Mouse (Mus musculus): ENCODE measurements around the gene Mcf2. TPM values are rescaled to one million over a fixed set of nuclear protein-coding genes. Genes with fewer than 3 reads are reported as not detected.

Gene Mcf2
- total and polyA plus RNA-seq, 3 experiments: not detected

DNA sequence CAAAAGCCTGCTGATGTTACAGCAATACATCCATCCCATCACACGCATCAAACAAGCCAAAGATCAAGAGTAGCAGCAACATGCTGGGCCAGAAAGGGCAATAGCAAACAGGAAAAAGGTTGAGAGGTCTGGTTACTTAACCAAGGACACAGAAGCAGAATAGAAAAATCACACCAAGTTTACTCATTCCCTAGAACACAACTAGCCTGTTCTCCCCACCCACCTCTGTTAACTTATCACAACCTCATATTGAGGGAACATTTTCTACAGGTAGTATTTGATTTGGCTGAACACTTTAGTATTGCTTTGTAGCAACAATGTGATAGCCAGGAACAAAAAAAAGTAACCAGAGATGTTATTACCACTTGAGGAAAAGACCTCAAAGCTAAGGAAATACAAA, 164.3 kb downstream of the Mcf2 start:
- H3K4me2 ChIP-seq (ENCODE audit: insufficient read depth, low read depth, poor library complexity, severe bottlenecking): no peak overlapping the region
- no peaks in the 10 kb centered on the region for H3K79me2 ChIP-seq (replicated peaks; ENCODE audit: control insufficient read depth, extremely low read depth, insufficient read depth, poor library complexity, severe bottlenecking)
- no peaks in the 10 kb centered on the region for H3K9me3 ChIP-seq (replicated peaks; ENCODE audit: low read length)
- in situ Hi-C loops (cut with MboI; ENCODE audit: low pct_ligation_motif_present, low pct_unique_long_range_greater_than_20kb, low sequenced_read_pairs) (loop anchor here (10.0 kb wide), 1 partner anchor 390 kb away; no protein-coding TSS in a partner anchor), dilution Hi-C loops (cut with MboI; ENCODE audit: extremely low pct_ligation_motif_present, extremely low pct_unique_long_range_greater_than_20kb, low sequenced_read_pairs) (no loop called here)
- H3K4me3 ChIP-seq (replicated peaks in 1 of 3; ENCODE audit: low read depth in 2 of 3, low read length in 2 of 3, poor library complexity in 1 of 3): no peak overlapping the region
- H3K27me3 ChIP-seq (replicated peaks): no peaks in the 10 kb centered on the region
- peaks cover 0 to 19% of the 10 kb centered on the region in 2 experiments; a peak in 2 of 4 replicates for H3K4me1 ChIP-seq (ENCODE audit: control insufficient read depth in 1 of 2, insufficient read depth in 2 of 2)
- no peaks in the 10 kb centered on the region for H3K36me3 ChIP-seq (replicated peaks in 1 of 2; ENCODE audit: control insufficient read depth in 1 of 2, insufficient read depth in 1 of 2, low read length in 1 of 2)
- TF ChIP-seq JUND (conservative IDR thresholded peaks at IDR 0.05; ENCODE audit: low read depth, low read length) (no peak), MYC (IDR thresholded peaks at IDR 0.05; ENCODE audit: low read depth, low read length) (no peak), MAFK (IDR thresholded peaks at IDR 0.05; ENCODE audit: insufficient replicate concordance, low read length) (no peak), JUN (IDR thresholded peaks at IDR 0.05; ENCODE audit: insufficient read depth, low read depth, low read length) (no peak), ZC3H11A (IDR thresholded peaks at IDR 0.05; ENCODE audit: low read depth, low read length) (no peak), BHLHE40 (IDR thresholded peaks at IDR 0.05; ENCODE audit: low read depth, low read length) (no peak), NELFE (IDR thresholded peaks at IDR 0.05; ENCODE audit: low read depth, low read length) (no peak), TCF12 (IDR thresholded peaks at IDR 0.05; ENCODE audit: low read depth, low read length) (no peak), ZNF384 (IDR thresholded peaks at IDR 0.05; ENCODE audit: low read depth, low read length) (no peak), SMC3 (IDR thresholded peaks at IDR 0.05; ENCODE audit: low read depth, low read length) (no peak), POLR2A (IDR thresholded peaks at IDR 0.05; ENCODE audit: low read depth, low read length) (no peak)
- H3K27ac ChIP-seq (ENCODE audit: insufficient read depth, low read depth): no peak overlapping the region; the same call in 1 of the 2 replicates
- DNase-seq (ENCODE audit: extremely low read depth): no peak
- no peak overlapping the region for H3K9ac ChIP-seq (ENCODE audit: insufficient read depth, low read depth)

GRCm38 (mm10) chrX:60013084-60013676, 165.7 kb downstream of the Mcf2 start:
- in situ Hi-C loops (cut with MboI; ENCODE audit: low pct_ligation_motif_present, low pct_unique_long_range_greater_than_20kb, low sequenced_read_pairs): loop anchor here (10.0 kb wide), 1 partner anchor 392 kb away; no protein-coding TSS in a partner anchor
- TF ChIP-seq NRF1 (IDR thresholded peaks at IDR 0.05; ENCODE audit: low read depth, low read length) (no peak), MYC (IDR thresholded peaks at IDR 0.05; ENCODE audit: low read depth, low read length) (peak; percentile 81), ELF1 (IDR thresholded peaks at IDR 0.05; ENCODE audit: low read depth, low read length) (no peak), E2F4 (IDR thresholded peaks at IDR 0.05; ENCODE audit: insufficient replicate concordance, low read depth, low read length) (no peak), MAX (IDR thresholded peaks at IDR 0.05; ENCODE audit: low read length) (peak; percentile 65), SIN3A (IDR thresholded peaks at IDR 0.05; ENCODE audit: low read length) (no peak), IRF4 (IDR thresholded peaks at IDR 0.05; ENCODE audit: low read depth, low read length) (no peak), JUND (conservative IDR thresholded peaks at IDR 0.05; ENCODE audit: low read depth, low read length) (0 out of 2 replicates have a peak, but pooled peaks have one; percentile 10), ZMIZ1 (IDR thresholded peaks at IDR 0.05; ENCODE audit: low read depth, low read length) (no peak), KAT2A (IDR thresholded peaks at IDR 0.05; ENCODE audit: insufficient replicate concordance, low read length) (no peak), MXI1 (IDR thresholded peaks at IDR 0.05; ENCODE audit: low read depth, low read length) (no peak), ZKSCAN1 (IDR thresholded peaks at IDR 0.05; ENCODE audit: borderline replicate concordance, low read depth, low read length) (no peak), POLR2AphosphoS2 (IDR thresholded peaks at IDR 0.05; ENCODE audit: low read depth, low read length) (no peak), CTCF (conservative IDR thresholded peaks at IDR 0.05 in 1 of 2, IDR thresholded peaks at IDR 0.05 in 1 of 2; ENCODE audit: low read depth in 2 of 2, low read length in 2 of 2) (peak; percentile 31 to 73; a peak in 3 of 4 replicates), GABPA (IDR thresholded peaks at IDR 0.05; ENCODE audit: insufficient replicate concordance, low read depth, low read length) (no peak), MAZ (IDR thresholded peaks at IDR 0.05; ENCODE audit: low read depth, low read length) (no peak), NELFE (IDR thresholded peaks at IDR 0.05; ENCODE audit: low read depth, low read length) (no peak), SMC3 (IDR thresholded peaks at IDR 0.05; ENCODE audit: low read depth, low read length) (peak; percentile 69), ZNF384 (IDR thresholded peaks at IDR 0.05; ENCODE audit: low read depth, low read length) (no peak), POLR2A (IDR thresholded peaks at IDR 0.05; ENCODE audit: low read depth, low read length) (no peak), CHD1 (IDR thresholded peaks at IDR 0.05; ENCODE audit: low read depth, low read length) (no peak), ZC3H11A (IDR thresholded peaks at IDR 0.05; ENCODE audit: low read depth, low read length) (no peak), USF2 (conservative IDR thresholded peaks at IDR 0.05; ENCODE audit: low read depth, low read length) (no peak), TCF12 (IDR thresholded peaks at IDR 0.05; ENCODE audit: low read depth, low read length) (no peak), ETS1 (conservative IDR thresholded peaks at IDR 0.05; ENCODE audit: low read depth, low read length) (no peak), RAD21 (IDR thresholded peaks at IDR 0.05; ENCODE audit: low read depth, low read length) (peak; percentile 61), MAFK (IDR thresholded peaks at IDR 0.05; ENCODE audit: insufficient replicate concordance, low read length) (peak; percentile 92), USF1 (IDR thresholded peaks at IDR 0.05; ENCODE audit: low read depth, low read length) (no peak)

More at GRCm38 (mm10) chrX:60013084-60013676, 165.7 kb downstream of the Mcf2 start:
- no peaks in the 10 kb centered on the region for H3K36me3 ChIP-seq (replicated peaks in 1 of 2; ENCODE audit: control insufficient read depth in 1 of 2, insufficient read depth in 1 of 2, low read length in 1 of 2)
- DNase-seq (ENCODE audit: extremely low read depth): peak; percentile 54
- no peaks in the 10 kb centered on the region for H3K79me2 ChIP-seq (replicated peaks; ENCODE audit: control insufficient read depth, extremely low read depth, insufficient read depth, poor library complexity, severe bottlenecking)
- no peak overlapping the region for H3K4me2 ChIP-seq (ENCODE audit: insufficient read depth, low read depth, poor library complexity, severe bottlenecking)
- H3K9ac ChIP-seq (ENCODE audit: insufficient read depth, low read depth): no peak overlapping the region
- H3K4me1 ChIP-seq (ENCODE audit: control insufficient read depth in 1 of 2, insufficient read depth in 2 of 2): peaks cover 0 to 19% of the 10 kb centered on the region in 2 experiments; a peak in 2 of 4 replicates
- H3K27me3 ChIP-seq (replicated peaks): no peaks in the 10 kb centered on the region
- no peak overlapping the region for H3K4me3 ChIP-seq (replicated peaks in 1 of 3; ENCODE audit: low read depth in 2 of 3, low read length in 2 of 3, poor library complexity in 1 of 3)
- H3K27ac ChIP-seq (ENCODE audit: insufficient read depth, low read depth): no peak overlapping the region
- no peaks in the 10 kb centered on the region for H3K9me3 ChIP-seq (replicated peaks; ENCODE audit: low read length)
- dilution Hi-C loops (cut with MboI; ENCODE audit: extremely low pct_ligation_motif_present, extremely low pct_unique_long_range_greater_than_20kb, low sequenced_read_pairs): no loop called here
